Mouse (Mus musculus): ENCODE data around the gene Golm1.
A peak's percentile ranks its signal among the peaks of the same experiment; 100 is the strongest.

Golm1 gene

DNA sequence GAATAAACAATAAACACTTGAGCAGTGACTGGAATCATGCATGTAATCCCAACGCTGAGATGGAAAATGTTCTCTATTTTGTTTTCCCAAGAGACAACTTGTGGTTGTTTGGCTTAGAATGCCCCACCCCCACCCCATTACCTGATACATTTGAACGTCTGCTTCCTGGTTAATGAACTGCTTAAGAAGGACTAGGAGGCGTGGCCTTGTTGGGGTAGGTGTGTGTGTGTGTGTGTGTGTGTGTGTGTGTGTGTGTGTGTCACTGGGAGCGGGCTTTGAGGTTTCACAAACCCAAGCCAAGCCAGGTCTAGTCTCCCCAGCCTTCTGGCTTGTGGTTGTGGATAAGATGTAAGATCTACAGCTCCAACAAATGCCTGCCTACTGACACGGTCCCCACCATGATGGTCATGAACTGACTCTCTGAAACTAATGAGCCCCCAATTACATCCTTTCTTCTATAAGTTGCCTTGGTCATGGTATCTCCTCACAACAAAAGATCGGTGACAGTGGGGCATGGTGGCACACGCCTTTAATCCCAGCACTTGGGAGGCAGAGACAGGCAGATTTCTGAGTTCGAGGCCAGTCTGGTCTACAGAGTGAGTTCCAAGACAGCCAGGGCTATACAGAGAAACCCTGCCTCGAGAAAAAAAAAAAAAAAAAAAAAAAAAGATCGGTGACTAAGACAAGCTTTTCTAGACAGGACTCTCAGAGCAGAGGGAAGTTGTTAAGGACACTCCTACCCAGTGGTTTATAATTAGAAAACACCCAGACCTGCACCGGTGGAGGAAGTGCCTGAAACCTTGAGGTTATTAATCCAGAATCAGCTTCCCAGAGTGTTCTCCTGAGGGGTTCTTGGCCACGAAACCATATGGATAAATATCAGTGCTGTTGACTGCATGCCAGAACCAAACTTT, 962 bp upstream of the Golm1 start:
- no peak for DNase-seq (ENCODE audit: low read depth in 1 of 2, low spot score in 2 of 2)

DNA sequence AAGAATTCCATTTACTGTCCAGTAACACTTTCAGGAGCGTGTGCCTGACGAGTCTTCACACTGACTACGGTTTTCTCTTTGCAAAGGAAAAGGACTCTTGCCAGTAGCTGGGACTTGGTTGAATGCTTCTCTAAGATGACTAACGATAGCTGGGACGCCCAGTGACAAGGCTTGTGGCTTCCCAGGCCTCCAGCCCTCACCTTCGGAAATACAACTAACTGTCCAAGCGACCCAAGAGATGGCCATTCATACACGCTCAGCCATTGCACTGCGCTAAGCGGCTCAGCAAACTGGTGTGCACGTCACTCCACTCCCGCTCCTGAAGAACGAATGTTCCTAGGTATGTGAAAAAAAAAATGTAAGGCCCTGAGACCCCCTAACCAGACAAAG, 855 bp downstream of the Golm1 start:
- DNase-seq (ENCODE audit: low read depth in 1 of 2, low spot score in 2 of 2) = no peak

DNA sequence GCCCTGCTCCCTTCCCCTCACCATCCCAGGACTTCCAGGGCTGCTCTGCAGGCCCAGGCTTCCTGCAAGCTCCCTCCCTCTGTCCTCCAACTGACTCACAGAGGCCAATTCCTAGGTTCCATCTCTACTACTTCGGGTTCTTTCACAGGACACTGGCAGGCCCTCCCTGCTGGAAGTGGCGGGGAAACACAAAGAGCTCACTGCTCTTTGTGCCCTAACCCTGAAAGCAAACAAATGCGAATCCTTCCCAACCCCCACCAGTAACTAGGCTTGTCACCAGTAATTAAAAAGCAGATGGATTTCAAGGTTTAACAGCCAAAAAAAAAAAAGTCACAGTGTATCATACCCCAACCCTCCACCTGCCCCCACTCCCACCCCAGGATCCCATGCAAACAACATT, 1.4 kb downstream of the Golm1 start:
- DNase-seq (ENCODE audit: low read depth in 1 of 2, low spot score in 2 of 2) = no peak

DNA sequence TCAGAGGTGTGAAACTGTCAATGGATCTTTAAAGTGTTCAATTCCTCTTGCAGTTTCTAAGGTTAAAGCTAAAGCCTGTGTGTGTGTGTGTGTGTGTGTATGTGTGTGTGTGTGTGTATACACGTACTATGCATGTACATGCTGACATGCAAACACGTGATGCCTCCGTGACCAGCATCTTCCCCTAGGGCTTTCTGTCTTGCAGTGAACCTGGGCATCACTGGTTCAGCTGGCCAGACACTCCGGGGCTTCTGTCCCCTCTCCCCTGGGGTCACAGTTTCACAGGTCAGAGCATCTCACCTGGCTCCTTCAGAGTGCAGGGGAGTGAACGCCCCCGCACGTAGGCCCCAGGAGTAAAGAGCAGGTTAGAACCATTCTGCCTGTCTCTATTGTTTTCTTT, 2.0 kb downstream of the Golm1 start:
- no peak for DNase-seq (ENCODE audit: low read depth in 1 of 2, low spot score in 2 of 2)

DNA sequence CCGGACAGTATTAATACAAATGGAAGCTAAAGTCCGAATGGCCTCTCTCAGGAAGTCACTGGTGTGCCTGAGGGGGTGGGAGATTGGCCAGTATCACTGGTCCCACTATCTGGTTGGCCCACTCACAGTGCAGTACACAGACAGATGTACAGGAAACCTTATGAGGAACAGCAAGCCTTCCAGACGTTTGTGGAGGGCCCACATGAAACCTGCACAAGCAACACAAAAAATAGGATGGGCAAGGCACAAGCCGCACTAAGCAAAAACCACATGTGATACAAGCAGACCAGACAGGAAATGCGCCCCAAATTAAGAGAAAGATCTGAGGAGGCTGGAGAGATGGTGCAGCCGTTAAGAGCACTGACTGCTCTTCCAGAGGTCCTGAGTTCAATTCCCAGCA, 3.4 kb downstream of the Golm1 start:
- no peak for DNase-seq (ENCODE audit: low read depth in 1 of 2, low spot score in 2 of 2)

DNA sequence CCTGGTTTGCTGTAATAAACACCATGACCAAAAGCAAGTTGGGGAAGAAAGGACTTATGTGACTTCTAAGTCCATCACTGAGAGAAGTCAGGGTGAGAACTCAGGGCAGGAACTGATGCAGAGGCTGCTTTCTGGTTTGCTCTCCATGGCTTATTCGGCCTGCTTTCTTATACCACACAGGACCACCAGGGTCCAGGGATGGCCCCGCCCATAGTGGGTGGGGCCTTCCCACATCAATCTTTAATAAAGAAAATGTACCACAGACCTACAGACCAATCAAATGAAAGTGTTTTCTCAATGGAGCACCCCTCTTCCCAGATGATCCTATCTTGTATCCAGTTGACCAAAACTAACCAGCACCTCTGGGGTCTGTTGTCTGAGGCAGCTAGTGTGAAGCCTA, 4.1 kb downstream of the Golm1 start:
- no peak for DNase-seq (ENCODE audit: low read depth in 1 of 2, low spot score in 2 of 2)

DNA sequence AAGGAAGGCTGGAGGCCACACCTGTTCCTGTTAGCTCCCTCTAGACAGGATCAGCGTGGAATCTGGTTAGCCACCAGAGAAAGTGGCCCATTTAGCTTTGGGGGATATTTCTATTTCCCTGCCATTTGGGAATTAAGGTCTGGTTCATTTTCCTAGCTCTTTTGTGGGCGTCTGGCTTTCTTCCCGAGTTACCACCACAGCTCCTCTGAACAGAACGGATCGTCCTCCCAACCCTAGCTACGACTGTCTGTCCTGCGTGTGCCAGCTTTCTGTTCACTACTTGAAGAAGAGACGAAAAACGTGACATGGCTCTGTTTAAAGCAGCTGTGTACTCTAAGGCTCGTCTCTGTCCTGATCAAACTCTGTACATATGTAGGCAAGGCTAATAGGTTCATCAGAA, 5.7 kb downstream of the Golm1 start:
- no peak for DNase-seq (ENCODE audit: low read depth in 1 of 2, low spot score in 2 of 2)

DNA sequence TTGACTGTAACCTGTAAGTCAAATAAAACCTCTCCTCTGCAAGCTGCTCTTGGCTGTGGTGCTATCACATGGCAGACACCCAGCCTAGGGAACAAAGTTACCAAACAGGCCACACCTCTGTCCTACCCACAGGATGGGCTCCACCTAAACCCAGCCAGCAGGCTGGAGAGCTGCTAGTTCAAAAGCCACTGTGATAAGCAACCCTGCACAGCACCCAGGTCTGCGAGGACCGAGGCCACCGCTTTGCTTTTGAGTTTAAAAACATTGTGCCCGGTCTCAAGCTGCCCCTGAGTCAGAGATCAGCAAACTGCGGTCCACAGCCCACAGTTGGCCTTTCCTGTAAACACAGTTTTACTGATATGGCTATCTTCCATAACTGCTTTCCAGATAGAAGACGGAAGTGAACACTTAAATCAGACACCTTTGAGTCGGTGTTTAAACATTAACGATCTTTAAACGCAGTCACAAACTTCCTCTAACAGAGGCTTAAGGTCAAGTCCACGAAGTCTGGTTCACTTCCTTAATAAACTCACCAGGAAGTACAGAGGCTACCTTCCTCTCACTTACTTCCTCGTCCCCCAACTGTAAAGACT, 7.0 kb downstream of the Golm1 start:
- peak in 1 of 2 experiments; percentile 5 for DNase-seq (ENCODE audit: low read depth in 1 of 2, low spot score in 2 of 2)

DNA sequence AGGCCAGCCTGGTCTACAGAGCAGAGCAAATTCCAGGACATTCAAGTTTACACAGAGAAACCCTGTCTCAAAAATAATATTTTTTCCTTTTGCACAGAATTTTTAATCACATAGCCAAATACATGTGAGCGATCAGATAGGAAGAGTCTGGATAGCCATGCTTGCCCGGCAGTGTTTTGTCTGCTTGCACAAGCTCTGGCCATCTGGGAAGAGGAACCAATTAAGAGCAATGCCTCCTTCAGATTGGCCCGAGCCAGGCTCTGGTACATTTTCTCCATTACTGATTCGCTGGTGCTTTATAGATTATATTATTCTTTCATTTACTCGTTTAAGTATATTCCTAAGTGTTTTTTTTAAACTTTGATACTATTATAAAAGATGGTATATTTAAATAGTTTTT, 7.8 kb downstream of the Golm1 start:
- no peak for DNase-seq (ENCODE audit: low read depth in 1 of 2, low spot score in 2 of 2)

DNA sequence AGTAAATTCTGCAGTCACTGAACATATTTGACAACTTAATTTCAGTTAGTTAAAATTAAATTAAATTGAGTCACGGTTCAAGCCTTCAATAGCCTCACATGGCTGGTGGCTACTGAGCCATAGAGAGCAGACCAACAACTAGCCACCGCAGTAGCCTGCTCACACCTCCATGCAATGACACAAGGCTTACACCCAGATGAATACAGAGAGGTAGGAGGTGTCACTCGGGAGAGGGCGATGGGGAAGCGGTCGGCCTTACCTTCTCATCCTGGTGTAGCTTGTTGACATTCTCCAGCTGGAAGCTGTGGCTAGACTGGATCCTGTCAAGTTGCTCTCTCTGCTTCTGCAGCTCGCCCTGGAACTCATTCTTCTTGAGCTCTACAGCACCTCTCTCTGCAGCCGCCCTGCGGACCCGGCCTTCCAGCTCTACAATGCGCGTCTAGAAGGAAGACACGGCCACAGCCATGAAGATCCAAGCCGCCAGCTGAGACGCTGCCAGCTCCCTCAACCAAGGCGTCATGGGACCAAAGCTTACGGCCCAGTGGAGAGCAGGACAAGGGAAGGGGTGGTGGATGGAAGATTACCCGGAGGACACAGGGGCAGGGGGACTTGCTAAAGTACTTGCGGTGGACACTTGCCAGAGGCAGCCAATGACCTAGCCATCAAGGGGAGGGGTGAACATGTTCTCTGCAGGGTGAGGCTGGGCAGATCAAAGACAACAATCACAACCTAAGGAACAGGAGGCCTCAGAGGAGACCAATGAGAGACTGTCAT, 11.5 kb downstream of the Golm1 start:
- DNase-seq (ENCODE audit: low read depth in 1 of 2, low spot score in 2 of 2) = no peak

DNA sequence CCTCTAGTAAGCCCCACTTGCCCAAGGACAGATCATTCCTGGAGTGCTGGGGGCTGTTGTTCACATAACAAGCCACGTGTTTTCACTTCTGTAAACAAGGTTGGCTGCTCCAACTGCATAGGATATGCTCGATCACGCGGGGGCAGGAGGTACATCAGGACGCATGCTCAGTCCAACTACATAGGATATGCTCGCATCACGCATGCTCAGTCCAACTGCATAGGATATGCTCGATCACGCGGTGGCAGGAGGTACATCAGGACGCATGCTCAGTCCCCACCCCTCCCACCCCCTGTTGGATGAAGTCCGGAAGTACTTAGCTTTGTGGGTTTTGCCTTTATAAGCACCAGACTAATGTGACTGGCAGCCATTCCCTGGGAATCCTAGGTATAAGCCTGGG, 13.6 kb downstream of the Golm1 start:
- DNase-seq (ENCODE audit: low read depth in 1 of 2, low spot score in 2 of 2) = no peak

DNA sequence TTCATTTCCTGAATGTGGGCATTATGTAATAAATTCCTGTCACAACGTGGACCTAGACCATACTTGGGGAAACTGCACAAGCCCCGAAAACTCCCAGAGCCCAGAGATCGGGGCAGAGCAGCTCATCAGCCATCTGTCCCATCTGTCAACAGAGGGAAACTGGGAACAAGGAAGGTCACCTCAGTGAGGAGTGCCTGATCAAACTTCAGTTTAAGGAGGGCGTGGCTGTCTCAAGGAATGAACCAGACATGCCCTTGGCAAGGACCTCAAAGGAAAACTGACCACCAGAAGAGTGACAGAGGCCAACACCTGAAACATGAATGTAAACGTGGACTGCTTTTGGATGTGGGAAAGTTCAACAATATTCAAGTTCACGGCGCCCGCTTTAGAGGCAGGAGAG, 14.2 kb downstream of the Golm1 start:
- DNase-seq (ENCODE audit: low read depth in 1 of 2, low spot score in 2 of 2) = no peak

DNA sequence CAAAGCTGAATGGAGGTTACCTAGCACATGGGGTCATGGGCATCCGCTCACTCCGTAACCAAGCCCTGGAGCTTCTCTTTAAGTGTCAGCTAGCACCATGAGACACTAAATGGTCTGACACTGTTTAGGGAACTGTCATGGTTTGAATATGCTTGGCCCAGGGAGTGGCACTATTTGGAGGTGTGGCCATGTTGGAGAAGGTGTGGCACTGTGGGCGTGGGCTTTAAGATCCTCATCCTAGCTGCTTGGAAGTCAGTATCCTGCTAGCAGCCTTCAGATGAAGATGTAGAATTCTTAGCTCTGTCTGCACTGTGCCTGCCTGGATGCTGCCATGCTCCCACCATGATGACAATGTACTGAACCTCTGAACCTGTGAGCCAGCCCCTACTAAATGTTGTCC, 15.2 kb downstream of the Golm1 start:
- DNase-seq (ENCODE audit: low read depth in 1 of 2, low spot score in 2 of 2) = no peak

DNA sequence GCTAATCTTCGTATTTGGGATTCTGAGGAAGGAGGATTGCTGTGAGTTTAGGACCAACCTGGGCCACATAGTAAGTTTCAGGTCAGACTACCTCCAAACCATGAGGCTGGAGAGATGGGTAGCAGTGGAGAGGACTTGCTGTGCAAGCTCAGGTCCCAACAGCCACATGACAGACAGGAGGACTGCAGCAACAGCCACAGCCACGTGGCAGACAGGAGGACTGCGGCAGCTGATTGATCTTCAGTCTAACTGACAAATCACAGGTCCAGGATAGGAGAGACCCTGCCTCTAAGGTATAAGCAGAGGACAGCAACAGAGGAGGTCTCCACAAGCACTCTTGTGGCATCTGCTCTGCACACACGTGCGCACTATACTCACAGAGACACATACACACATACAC, 17.8 kb downstream of the Golm1 start:
- no peak for DNase-seq (ENCODE audit: low read depth in 1 of 2, low spot score in 2 of 2)

DNA sequence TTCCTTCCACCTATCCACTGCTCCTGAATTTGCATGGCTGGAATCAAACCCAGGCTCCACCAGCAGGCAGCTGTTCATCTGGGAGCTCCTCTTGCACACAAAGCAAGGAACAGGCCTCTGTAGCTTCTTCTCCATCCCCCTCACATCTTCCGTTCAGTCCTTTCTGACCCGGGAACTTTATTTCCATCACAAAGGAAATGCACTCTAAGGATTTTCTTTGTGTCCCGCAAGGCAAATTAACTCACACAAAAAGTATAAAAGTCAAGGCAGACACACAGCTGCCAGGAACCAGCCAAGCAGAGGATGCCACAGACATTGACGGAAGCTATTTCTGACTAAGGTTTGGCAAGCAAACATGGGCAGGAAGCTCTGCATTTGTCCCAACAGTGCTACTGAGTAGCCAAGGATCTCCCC, 18.6 kb downstream of the Golm1 start:
- DNase-seq (ENCODE audit: low read depth in 1 of 2, low spot score in 2 of 2) = no peak

DNA sequence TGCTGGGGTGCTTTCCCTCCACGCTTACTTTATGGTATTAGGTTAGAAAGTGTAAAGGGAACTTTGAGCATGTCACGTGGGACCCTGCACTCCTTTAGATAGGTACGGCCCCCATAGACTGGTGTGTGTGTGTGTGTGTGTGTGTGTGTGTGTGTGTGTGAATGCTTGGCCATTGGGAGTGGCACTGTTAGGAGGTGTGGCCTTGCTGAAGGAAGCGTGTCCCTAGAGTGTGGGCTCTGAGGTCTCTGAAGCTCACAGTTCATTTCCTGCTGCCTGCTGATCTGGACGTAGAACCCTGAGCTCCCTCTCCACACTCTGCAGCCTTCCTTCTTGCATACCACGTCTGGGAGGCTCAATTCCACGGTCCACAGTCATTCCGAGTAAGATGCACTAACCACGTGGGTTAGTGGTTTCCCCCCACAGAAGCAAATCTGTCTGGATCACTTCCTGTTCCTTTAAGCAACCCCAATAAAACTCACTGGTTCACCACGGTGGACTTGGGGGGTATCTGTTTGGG, 19.2 kb downstream of the Golm1 start:
- DNase-seq (ENCODE audit: low read depth in 1 of 2, low spot score in 2 of 2) = peak in 1 of 2 experiments; percentile 6

DNA sequence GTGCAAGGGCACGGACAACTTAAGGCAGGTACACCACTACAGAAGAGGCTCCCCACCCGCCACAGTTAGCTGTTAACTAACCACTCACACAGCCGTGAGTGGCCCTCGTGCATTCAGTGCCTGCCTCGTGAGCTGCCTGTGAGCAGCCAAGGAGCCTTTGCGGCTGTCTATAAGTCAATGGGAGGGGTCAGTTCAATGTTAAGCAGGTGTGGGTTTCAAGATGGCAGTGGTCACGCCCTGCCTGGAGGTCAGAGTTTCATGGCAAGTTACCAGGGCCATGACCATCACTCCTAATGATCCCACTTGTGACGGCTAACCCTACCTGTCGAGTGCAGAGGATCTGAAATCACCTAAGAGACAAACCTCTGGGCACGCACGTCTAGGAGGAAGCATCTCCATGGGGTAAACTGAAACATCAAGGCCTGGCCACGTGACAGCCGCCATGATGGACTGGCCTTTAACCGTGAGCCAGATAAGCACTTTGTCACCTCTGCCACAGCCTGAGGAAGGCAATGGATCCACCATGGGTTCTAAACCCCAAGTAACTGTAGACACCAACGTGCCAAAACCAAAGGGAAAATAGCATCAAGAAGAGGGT, 19.8 kb downstream of the Golm1 start:
- no peak for DNase-seq (ENCODE audit: low read depth in 1 of 2, low spot score in 2 of 2)

DNA sequence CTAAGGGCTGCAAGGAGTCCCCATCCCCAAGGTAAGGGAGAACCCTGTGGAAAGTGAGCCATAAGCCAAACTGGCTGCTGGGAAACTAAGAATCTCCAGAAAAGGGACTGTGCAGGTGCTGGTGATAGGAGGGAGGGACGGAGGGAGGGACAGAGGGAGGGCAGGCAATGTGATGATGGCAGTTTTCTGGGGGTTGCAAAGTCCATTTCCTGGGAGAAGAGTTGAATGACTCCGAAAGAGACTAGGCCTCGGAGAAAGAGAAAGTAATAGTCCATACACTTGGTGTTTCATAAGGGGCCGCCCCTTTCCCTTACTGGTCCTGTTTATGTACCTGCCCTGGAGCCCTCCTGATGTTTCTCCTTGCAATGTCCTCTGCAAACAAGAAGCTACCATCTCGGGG, 21.1 kb downstream of the Golm1 start:
- DNase-seq (ENCODE audit: low read depth in 1 of 2, low spot score in 2 of 2) = no peak

DNA sequence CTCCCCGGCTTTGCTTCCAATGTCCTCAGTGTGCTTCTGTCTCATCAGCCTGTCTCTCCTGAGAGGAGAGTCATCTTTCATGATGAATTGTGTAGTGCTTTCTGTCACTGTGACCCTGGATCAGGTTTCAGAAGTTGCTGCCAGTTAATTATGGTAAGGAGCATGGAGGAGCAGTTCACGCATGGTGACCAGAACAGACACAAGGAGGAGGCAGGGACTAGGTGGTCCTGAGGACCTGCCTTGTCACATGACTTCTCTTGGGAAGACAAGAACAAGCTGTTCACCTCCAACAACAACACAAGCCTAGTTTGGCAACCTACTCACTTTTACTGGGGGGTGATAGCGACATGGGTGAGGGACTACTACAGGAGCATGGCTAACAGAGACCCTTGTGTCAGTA, 22.5 kb downstream of the Golm1 start:
- no peak for DNase-seq (ENCODE audit: low read depth in 1 of 2, low spot score in 2 of 2)

DNA sequence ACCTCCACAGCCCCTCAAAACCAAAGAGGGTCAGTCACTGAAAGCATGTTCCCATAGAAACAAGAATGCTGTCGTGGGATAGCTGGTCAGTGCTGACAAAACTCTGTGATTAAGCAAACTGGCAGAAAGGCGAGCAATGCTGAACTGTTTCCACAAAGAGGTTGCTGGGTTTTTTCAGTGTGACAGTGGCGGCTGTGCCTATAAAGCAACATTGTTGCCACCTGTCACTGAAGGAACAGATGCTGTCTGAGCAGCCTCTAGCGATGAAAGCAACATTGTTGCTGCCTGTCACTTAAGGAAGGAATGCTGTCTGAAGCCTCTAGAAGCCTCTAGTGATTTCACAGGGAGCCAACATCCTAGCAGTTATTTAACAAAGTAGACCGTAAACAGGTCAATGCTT, 23.0 kb downstream of the Golm1 start:
- no peak for DNase-seq (ENCODE audit: low read depth in 1 of 2, low spot score in 2 of 2)

DNA sequence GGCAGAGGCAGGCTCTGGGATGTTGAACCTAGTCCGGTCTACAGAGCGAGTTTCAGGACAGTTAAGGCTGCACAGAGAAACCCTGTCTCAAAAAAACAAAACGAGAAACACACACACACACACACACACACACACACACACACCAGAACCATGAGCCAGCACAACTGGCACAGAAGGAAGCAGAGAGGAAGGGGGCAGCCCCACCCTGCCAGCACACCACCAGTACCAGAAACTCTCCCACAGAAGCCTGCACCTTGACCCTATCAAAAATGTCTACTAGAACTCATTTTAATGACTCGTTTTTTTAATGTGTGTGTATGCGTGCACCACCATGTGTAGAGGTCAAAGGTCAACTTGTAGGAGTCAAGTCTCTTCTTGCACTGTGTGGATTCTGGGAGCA, 25.8 kb downstream of the Golm1 start:
- no peak for DNase-seq (ENCODE audit: low read depth in 1 of 2, low spot score in 2 of 2)

DNA sequence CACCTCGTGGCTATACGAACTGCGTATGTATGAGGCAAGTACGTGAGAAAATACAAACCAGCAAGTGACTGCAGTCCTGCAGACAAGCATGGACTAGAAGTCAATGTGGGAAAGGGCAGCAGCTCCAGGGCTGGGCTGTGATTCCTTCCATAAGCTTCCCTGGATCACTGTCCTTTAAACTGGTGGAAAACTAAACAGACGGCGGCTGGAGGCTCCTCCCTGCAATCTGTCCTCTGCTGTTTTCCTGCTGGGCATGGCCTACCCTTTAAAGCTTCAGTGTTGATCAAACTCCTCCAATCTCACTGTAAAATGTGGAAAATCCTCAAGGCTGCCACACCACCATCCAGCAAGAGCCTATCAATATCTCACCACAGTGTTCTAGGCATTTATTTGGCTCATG, 27.0 kb downstream of the Golm1 start:
- DNase-seq (ENCODE audit: low read depth in 1 of 2, low spot score in 2 of 2) = no peak

Data from monocyte, adult 2 months (primary cell).